ENCODE assay signal across 9 mouse cellular contexts in the genomic region with DNA sequence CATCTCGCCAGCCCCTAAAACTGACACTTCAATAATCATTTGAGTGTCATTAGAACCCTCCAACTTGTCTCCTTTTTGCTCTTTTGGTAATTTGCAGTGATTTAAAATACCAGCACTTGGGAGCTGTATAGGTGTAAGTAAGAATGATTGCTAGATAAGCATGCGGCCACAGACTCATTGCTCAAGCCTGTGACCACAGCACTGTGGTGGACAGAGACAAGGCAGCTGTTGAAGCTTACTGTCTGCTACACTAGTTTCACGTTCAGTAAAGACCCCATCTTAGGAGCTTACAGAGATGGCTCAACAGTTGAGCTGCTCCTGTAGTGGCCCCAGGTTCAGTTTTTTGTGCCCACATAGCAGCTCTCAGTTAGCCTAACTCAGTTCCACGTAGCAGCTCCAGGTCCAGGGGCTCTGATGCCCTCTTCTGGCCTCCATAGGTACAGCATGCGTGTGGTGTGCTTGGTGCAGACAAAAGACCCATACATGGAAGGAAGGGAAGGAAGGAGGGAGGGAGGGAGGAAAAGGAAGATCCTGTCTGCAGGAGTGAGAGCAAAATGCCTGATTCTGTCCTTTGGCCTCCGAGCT. TPM values are rescaled to one million over a fixed set of nuclear protein-coding genes. Genes with fewer than 3 reads are reported as not detected.
DNase-seq lines count a peak whose midpoint lies in the region; ATAC-seq and TF ChIP-seq lines count a peak whose summit lies in the region.
"Had no signal": no experiment of that assay in that cellular context is flagged by ENCODE, and none has a peak within 500 bp of the region (broad histone marks: within the 10 kb centered on the region; RNA-seq: fewer than 3 reads in every experiment).

No protein-coding gene starts in this region.

- no peaks in the 10 kb centered on the region for H3K27me3 ChIP-seq in cerebellum, adult 2 months (ENCODE audit: control insufficient read depth, insufficient read depth, low read length)
- no peaks in the 10 kb centered on the region for H3K27me3 ChIP-seq in forebrain, embryonic 15.5 days
- no peaks in the 10 kb centered on the region for H3K27me3 ChIP-seq in hindbrain, embryonic 15.5 days
- no peaks in the 10 kb centered on the region for H3K27me3 ChIP-seq in limb, embryonic 11.5 days (ENCODE audit: control insufficient read depth, insufficient read depth, low read length)
- H3K27me3 ChIP-seq in midbrain, embryonic 16.5 days (ENCODE audit: control insufficient read depth, insufficient read depth, low read depth, low read length): no peaks in the 10 kb centered on the region
- no peaks in the 10 kb centered on the region for H3K27me3 ChIP-seq in stomach, embryonic 15.5 days (replicated peaks)
- H3K27me3 ChIP-seq: embryonic facial prominence, embryonic 12.5 days had no signal

- no peak overlapping the region for H3K27ac ChIP-seq in cerebellum, adult 2 months (ENCODE audit: insufficient read depth, low read length)
- peak overlapping the region; percentile 53; the same call in 1 of the 2 replicates for H3K27ac ChIP-seq in forebrain, embryonic 15.5 days (replicated peaks)
- H3K27ac ChIP-seq in hindbrain, embryonic 15.5 days (replicated peaks): 0 out of 2 replicates have a peak overlapping the region, but pooled peaks have one; percentile 42
- H3K27ac ChIP-seq in limb, embryonic 11.5 days (replicated peaks; ENCODE audit: low read depth, low read length): no peak overlapping the region
- no peak overlapping the region for H3K27ac ChIP-seq in midbrain, embryonic 16.5 days (ENCODE audit: low read length)
- H3K27ac ChIP-seq in stomach, embryonic 15.5 days: no peak overlapping the region
- H3K27ac ChIP-seq: embryonic facial prominence, embryonic 12.5 days had no signal

- 53% methylated on average over 6 of the region's 6 CpGs for WGBS in cerebellum, adult 2 months
- WGBS in forebrain, embryonic 15.5 days: 49% methylated on average over 6 of the region's 6 CpGs
- WGBS in hindbrain, embryonic 15.5 days: 61% methylated on average over 6 of the region's 6 CpGs
- WGBS in limb, embryonic 11.5 days: 60% methylated on average over 6 of the region's 6 CpGs
- 53% methylated on average over 6 of the region's 6 CpGs for WGBS in midbrain, embryonic 16.5 days
- 55% methylated on average over 6 of the region's 6 CpGs for WGBS in stomach, embryonic 15.5 days

- TF ChIP-seq CTCF in cerebellum, adult 2 months (IDR thresholded peaks at IDR 0.05; ENCODE audit: borderline replicate concordance, insufficient read depth, low read depth, low read length): peak; percentile 81

- no peaks in the 10 kb centered on the region for H3K4me1 ChIP-seq in cerebellum, adult 2 months (ENCODE audit: control insufficient read depth, insufficient read depth, low read length)
- no peaks in the 10 kb centered on the region for H3K4me1 ChIP-seq in forebrain, embryonic 15.5 days
- no peaks in the 10 kb centered on the region for H3K4me1 ChIP-seq in hindbrain, embryonic 15.5 days (replicated peaks)
- H3K4me1 ChIP-seq in limb, embryonic 11.5 days (ENCODE audit: control insufficient read depth, insufficient read depth, low read length): no peaks in the 10 kb centered on the region
- H3K4me1 ChIP-seq in midbrain, embryonic 16.5 days (ENCODE audit: control insufficient read depth, insufficient read depth, low read length): no peaks in the 10 kb centered on the region
- H3K4me1 ChIP-seq in stomach, embryonic 15.5 days: no peaks in the 10 kb centered on the region
- H3K4me1 ChIP-seq: embryonic facial prominence, embryonic 12.5 days had no signal

- H3K36me3 ChIP-seq in forebrain, embryonic 15.5 days: peaks cover 76% of the 10 kb centered on the region
- H3K36me3 ChIP-seq in hindbrain, embryonic 15.5 days: peaks cover 72% of the 10 kb centered on the region
- H3K36me3 ChIP-seq in limb, embryonic 11.5 days (ENCODE audit: control insufficient read depth, insufficient read depth, low read length): peaks cover 20% of the 10 kb centered on the region
- H3K36me3 ChIP-seq in midbrain, embryonic 16.5 days (ENCODE audit: control insufficient read depth, insufficient read depth, low read length): peaks cover 25% of the 10 kb centered on the region
- H3K36me3 ChIP-seq in stomach, embryonic 15.5 days: peaks cover 52% of the 10 kb centered on the region

- peak; percentile 57 for ATAC-seq in forebrain, embryonic 15.5 days (replicated peaks)
- peak; percentile 77; the same call in 1 of the 2 replicates for ATAC-seq in hindbrain, embryonic 15.5 days (ENCODE audit: low FRiP score, low read depth)
- no peak for ATAC-seq in limb, embryonic 11.5 days (ENCODE audit: insufficient number of reproducible peaks, low FRiP score, low TSS enrichment, low read depth)
- peak; percentile 21; the same call in 1 of the 2 replicates for ATAC-seq in midbrain, embryonic 16.5 days
- peak; percentile 53; the same call in 1 of the 2 replicates for ATAC-seq in stomach, embryonic 15.5 days (ENCODE audit: insufficient read depth, low FRiP score, low read depth)

- no peak overlapping the region for H3K4me2 ChIP-seq in forebrain, embryonic 15.5 days (replicated peaks)
- H3K4me2 ChIP-seq in hindbrain, embryonic 15.5 days: no peak overlapping the region
- no peak overlapping the region for H3K4me2 ChIP-seq in limb, embryonic 11.5 days (ENCODE audit: low read depth, severe bottlenecking)
- no peak overlapping the region for H3K4me2 ChIP-seq in midbrain, embryonic 16.5 days (ENCODE audit: low read length)
- H3K4me2 ChIP-seq in stomach, embryonic 15.5 days: no peak overlapping the region
- H3K4me2 ChIP-seq: embryonic facial prominence, embryonic 12.5 days had no signal

- H3K9me3 ChIP-seq in forebrain, embryonic 15.5 days: no peaks in the 10 kb centered on the region
- H3K9me3 ChIP-seq in hindbrain, embryonic 15.5 days: no peaks in the 10 kb centered on the region
- H3K9me3 ChIP-seq in limb, embryonic 11.5 days (ENCODE audit: control insufficient read depth, low read length): no peaks in the 10 kb centered on the region
- no peaks in the 10 kb centered on the region for H3K9me3 ChIP-seq in midbrain, embryonic 16.5 days (replicated peaks; ENCODE audit: control insufficient read depth, low read length, poor library complexity, severe bottlenecking)
- no peaks in the 10 kb centered on the region for H3K9me3 ChIP-seq in stomach, embryonic 15.5 days
- H3K9me3 ChIP-seq: embryonic facial prominence, embryonic 12.5 days had no signal

- peak; percentile 35 to 48 for DNase-seq in urinary bladder, postnatal 36 days (ENCODE audit: low spot score in 2 of 2)
- no peak for DNase-seq in urinary bladder, adult 2 months (ENCODE audit: low spot score)
- peak; percentile 58 to 71 for DNase-seq in cerebellum, adult 2 months
- DNase-seq in limb, embryonic 11.5 days (ENCODE audit: low spot score): peak; percentile 81

- H3K9ac ChIP-seq in forebrain, embryonic 15.5 days (replicated peaks): no peak overlapping the region
- no peak overlapping the region for H3K9ac ChIP-seq in hindbrain, embryonic 15.5 days
- no peak overlapping the region for H3K9ac ChIP-seq in limb, embryonic 11.5 days (ENCODE audit: low read length)
- H3K9ac ChIP-seq in midbrain, embryonic 16.5 days (ENCODE audit: low read depth, low read length): 0 out of 2 replicates have a peak overlapping the region, but pooled peaks have one; percentile 36
- H3K9ac ChIP-seq in stomach, embryonic 15.5 days: no peak overlapping the region
- H3K9ac ChIP-seq: embryonic facial prominence, embryonic 12.5 days had no signal

- no peak overlapping the region for H3K4me3 ChIP-seq in cerebellum, adult 2 months (replicated peaks; ENCODE audit: insufficient read depth, low read depth, low read length)
- no peak overlapping the region for H3K4me3 ChIP-seq in forebrain, embryonic 15.5 days
- H3K4me3 ChIP-seq in hindbrain, embryonic 15.5 days: no peak overlapping the region
- H3K4me3 ChIP-seq in limb, embryonic 11.5 days (ENCODE audit: low read depth, low read length): no peak overlapping the region
- H3K4me3 ChIP-seq in midbrain, embryonic 16.5 days (ENCODE audit: low read depth, low read length): no peak overlapping the region
- no peak overlapping the region for H3K4me3 ChIP-seq in stomach, embryonic 15.5 days (replicated peaks)
- H3K4me3 ChIP-seq: embryonic facial prominence, embryonic 12.5 days had no signal

- no peak for TF ChIP-seq POLR2A in cerebellum, adult 2 months (IDR thresholded peaks at IDR 0.05; ENCODE audit: borderline replicate concordance, insufficient read depth, low read length)

RNA-seq across cellular contexts. Expression of gene Ckb, which starts 24.0 kb away (rescaled TPM):
- polyA plus RNA-seq in urinary bladder, adult 2 months (2012; rRNA removed): 2,258 and 2,468 TPM in 2 replicates
- polyA plus RNA-seq in cerebellum, adult 2 months (2012; rRNA removed): 5,042 and 5,433 TPM in 2 replicates
- polyA plus RNA-seq in forebrain, embryonic 15.5 days (2015; fragmentation: Nextera tagmentation; extraction: Ambion mirVana): 1,536 and 1,584 TPM in 2 replicates
- polyA plus RNA-seq in hindbrain, embryonic 15.5 days (2015; fragmentation: Nextera tagmentation; extraction: Ambion mirVana): 1,741 and 1,830 TPM in 2 replicates
- 76.4 and 84.4 TPM in 2 replicates for polyA plus RNA-seq in limb, embryonic 11.5 days (2014; fragmentation: Nextera tagmentation; extraction: Ambion mirVana)
- polyA plus RNA-seq in midbrain, embryonic 16.5 days (2015; fragmentation: Nextera tagmentation; extraction: Ambion mirVana): 1,397 and 1,482 TPM in 2 replicates
- polyA plus RNA-seq in stomach, embryonic 15.5 days (2015; fragmentation: Nextera tagmentation; extraction: Ambion mirVana): 607 and 634 TPM in 2 replicates

RNA-seq across cellular contexts. Expression of gene Trmt61a, which starts 29.8 kb away (rescaled TPM):
- 17.1 and 25.1 TPM in 2 replicates for polyA plus RNA-seq in urinary bladder, adult 2 months (2012; rRNA removed)
- polyA plus RNA-seq in cerebellum, adult 2 months (2012; rRNA removed): 14.2 and 14.4 TPM in 2 replicates
- 10.6 and 12.0 TPM in 2 replicates for polyA plus RNA-seq in forebrain, embryonic 15.5 days (2015; fragmentation: Nextera tagmentation; extraction: Ambion mirVana)
- 11.5 and 12.0 TPM in 2 replicates for polyA plus RNA-seq in hindbrain, embryonic 15.5 days (2015; fragmentation: Nextera tagmentation; extraction: Ambion mirVana)
- polyA plus RNA-seq in limb, embryonic 11.5 days (2014; fragmentation: Nextera tagmentation; extraction: Ambion mirVana): 6.3 and 7.4 TPM in 2 replicates
- 9.8 and 10.4 TPM in 2 replicates for polyA plus RNA-seq in midbrain, embryonic 16.5 days (2015; fragmentation: Nextera tagmentation; extraction: Ambion mirVana)
- polyA plus RNA-seq in stomach, embryonic 15.5 days (2015; fragmentation: Nextera tagmentation; extraction: Ambion mirVana): 14.6 TPM in 2 replicates

Comparison
In these comparisons a context has a peak if more than half of its experiments do, and no peak if none do; other contexts are left out.
1. H3K27ac ChIP-seq: peak in forebrain, embryonic 15.5 days (single experiment) and hindbrain, embryonic 15.5 days (single experiment); none in cerebellum, adult 2 months (single experiment), limb, embryonic 11.5 days (single experiment), midbrain, embryonic 16.5 days (single experiment) and stomach, embryonic 15.5 days (single experiment).